Mouse (Mus musculus): ENCODE data around the gene Aph1c. TPM values are rescaled to one million over a fixed set of nuclear protein-coding genes. Genes with fewer than 3 reads are reported as not detected.

Gene Aph1c
- polyA plus RNA-seq, 1 experiment, result 1.1 TPM

- Histone ChIP-seq H3K36me3 (ENCODE audit: control insufficient read depth, insufficient read depth, low read length) (peaks cover 12% of the 10 kb centered on the region; the same call in 1 of the 2 replicates), H3K4me1 (replicated peaks; ENCODE audit: control insufficient read depth, insufficient read depth, low read length) (no peaks in the 10 kb centered on the region), H3K27ac (ENCODE audit: control insufficient read depth, insufficient read depth, low read length) (no peak overlapping the region), H3K4me3 (ENCODE audit: control insufficient read depth, insufficient read depth, low read length) (no peak overlapping the region), H3K27me3 (ENCODE audit: control insufficient read depth, insufficient read depth, low read length) (no peaks in the 10 kb centered on the region)
- WGBS, result 90% methylated on average over 3 of the region's 3 CpGs
- DNase-seq, result no peak
- TF ChIP-seq CTCF (IDR thresholded peaks at IDR 0.05; ENCODE audit: borderline replicate concordance, control insufficient read depth, extremely low read depth, insufficient read depth, low read length, poor library complexity), result no peak
- TF ChIP-seq POLR2A (IDR thresholded peaks at IDR 0.05; ENCODE audit: control insufficient read depth, extremely low read depth, insufficient read depth, low read length, poor library complexity), result no peak
Measured at GRCm38 (mm10) chr9:66863456-66863855, 28.9 kb upstream of the Aph1c start.

GRCm38 (mm10) chr9:66862202-66862601, 27.7 kb upstream of the Aph1c start:
- Histone ChIP-seq H3K4me1 (replicated peaks; ENCODE audit: control insufficient read depth, insufficient read depth, low read length) (no peaks in the 10 kb centered on the region), H3K27ac (ENCODE audit: control insufficient read depth, insufficient read depth, low read length) (no peak overlapping the region), H3K36me3 (ENCODE audit: control insufficient read depth, insufficient read depth, low read length) (peaks cover 12% of the 10 kb centered on the region; the same call in 1 of the 2 replicates), H3K27me3 (ENCODE audit: control insufficient read depth, insufficient read depth, low read length) (no peaks in the 10 kb centered on the region), H3K4me3 (ENCODE audit: control insufficient read depth, insufficient read depth, low read length) (no peak overlapping the region)
- 93% methylated on average over 4 of the region's 4 CpGs for WGBS
- TF ChIP-seq POLR2A (IDR thresholded peaks at IDR 0.05; ENCODE audit: control insufficient read depth, extremely low read depth, insufficient read depth, low read length, poor library complexity) (no peak), CTCF (IDR thresholded peaks at IDR 0.05; ENCODE audit: borderline replicate concordance, control insufficient read depth, extremely low read depth, insufficient read depth, low read length, poor library complexity) (no peak)
- DNase-seq, result no peak

- TF ChIP-seq POLR2A (IDR thresholded peaks at IDR 0.05; ENCODE audit: control insufficient read depth, extremely low read depth, insufficient read depth, low read length, poor library complexity), result no peak
- no peak for TF ChIP-seq CTCF (IDR thresholded peaks at IDR 0.05; ENCODE audit: borderline replicate concordance, control insufficient read depth, extremely low read depth, insufficient read depth, low read length, poor library complexity)
- peaks cover 12% of the 10 kb centered on the region; the same call in 1 of the 2 replicates for H3K36me3 ChIP-seq (ENCODE audit: control insufficient read depth, insufficient read depth, low read length)
- 95% methylated on average over 5 of the region's 5 CpGs for WGBS
- H3K4me1 ChIP-seq (replicated peaks; ENCODE audit: control insufficient read depth, insufficient read depth, low read length), result no peaks in the 10 kb centered on the region
- H3K27ac ChIP-seq (ENCODE audit: control insufficient read depth, insufficient read depth, low read length), result no peak overlapping the region
- no peaks in the 10 kb centered on the region for H3K27me3 ChIP-seq (ENCODE audit: control insufficient read depth, insufficient read depth, low read length)
- DNase-seq, result no peak
- no peak overlapping the region for H3K4me3 ChIP-seq (ENCODE audit: control insufficient read depth, insufficient read depth, low read length)
Measured at GRCm38 (mm10) chr9:66861104-66861767, 26.7 kb upstream of the Aph1c start.

- H3K27me3 ChIP-seq (ENCODE audit: control insufficient read depth, insufficient read depth, low read length), result no peaks in the 10 kb centered on the region
- H3K36me3 ChIP-seq (ENCODE audit: control insufficient read depth, insufficient read depth, low read length), result peaks cover 12% of the 10 kb centered on the region; the same call in 1 of the 2 replicates
- no peak for TF ChIP-seq CTCF (IDR thresholded peaks at IDR 0.05; ENCODE audit: borderline replicate concordance, control insufficient read depth, extremely low read depth, insufficient read depth, low read length, poor library complexity)
- TF ChIP-seq POLR2A (IDR thresholded peaks at IDR 0.05; ENCODE audit: control insufficient read depth, extremely low read depth, insufficient read depth, low read length, poor library complexity), result no peak
- 98% methylated on average over 5 of the region's 5 CpGs for WGBS
- H3K4me1 ChIP-seq (replicated peaks; ENCODE audit: control insufficient read depth, insufficient read depth, low read length), result no peaks in the 10 kb centered on the region
- no peak overlapping the region for H3K4me3 ChIP-seq (ENCODE audit: control insufficient read depth, insufficient read depth, low read length)
- H3K27ac ChIP-seq (ENCODE audit: control insufficient read depth, insufficient read depth, low read length), result no peak overlapping the region
- DNase-seq, result no peak
Measured at GRCm38 (mm10) chr9:66859523-66859922, 25.0 kb upstream of the Aph1c start.

GRCm38 (mm10) chr9:66855865-66856264, 21.3 kb upstream of the Aph1c start:
- 89% methylated on average over 7 of the region's 7 CpGs for WGBS
- no peaks in the 10 kb centered on the region for H3K27me3 ChIP-seq (ENCODE audit: control insufficient read depth, insufficient read depth, low read length)
- no peak overlapping the region for H3K27ac ChIP-seq (ENCODE audit: control insufficient read depth, insufficient read depth, low read length)
- TF ChIP-seq CTCF (IDR thresholded peaks at IDR 0.05; ENCODE audit: borderline replicate concordance, control insufficient read depth, extremely low read depth, insufficient read depth, low read length, poor library complexity) (no peak), POLR2A (IDR thresholded peaks at IDR 0.05; ENCODE audit: control insufficient read depth, extremely low read depth, insufficient read depth, low read length, poor library complexity) (no peak)
- peaks cover 6% of the 10 kb centered on the region; the same call in 1 of the 2 replicates for H3K36me3 ChIP-seq (ENCODE audit: control insufficient read depth, insufficient read depth, low read length)
- H3K4me1 ChIP-seq (replicated peaks; ENCODE audit: control insufficient read depth, insufficient read depth, low read length), result no peaks in the 10 kb centered on the region
- DNase-seq, result no peak
- H3K4me3 ChIP-seq (ENCODE audit: control insufficient read depth, insufficient read depth, low read length), result no peak overlapping the region

GRCm38 (mm10) chr9:66852592-66852991, 18.1 kb upstream of the Aph1c start:
- DNase-seq, result no peak
- H3K4me1 ChIP-seq (replicated peaks; ENCODE audit: control insufficient read depth, insufficient read depth, low read length), result no peaks in the 10 kb centered on the region
- no peaks in the 10 kb centered on the region for H3K27me3 ChIP-seq (ENCODE audit: control insufficient read depth, insufficient read depth, low read length)
- H3K36me3 ChIP-seq (ENCODE audit: control insufficient read depth, insufficient read depth, low read length), result peaks cover 10% of the 10 kb centered on the region
- no peak overlapping the region for H3K4me3 ChIP-seq (ENCODE audit: control insufficient read depth, insufficient read depth, low read length)
- no peak overlapping the region for H3K27ac ChIP-seq (ENCODE audit: control insufficient read depth, insufficient read depth, low read length)
- TF ChIP-seq POLR2A (IDR thresholded peaks at IDR 0.05; ENCODE audit: control insufficient read depth, extremely low read depth, insufficient read depth, low read length, poor library complexity) (no peak), CTCF (IDR thresholded peaks at IDR 0.05; ENCODE audit: borderline replicate concordance, control insufficient read depth, extremely low read depth, insufficient read depth, low read length, poor library complexity) (no peak)
- WGBS, result 94% methylated on average over 6 of the region's 6 CpGs
